Mouse (Mus musculus) erythroblast, embryonic 14.5 days (primary cell): ENCODE measurements around the gene Dnaic1. TPM values are rescaled to one million over a fixed set of nuclear protein-coding genes. Genes with fewer than 3 reads are reported as not detected.

Experiments
- H3K27me3 ChIP-seq: 2 replicates; pipeline ENCODE4 v1.6.1; 2012; ENCODE audit warnings: inconsistent platforms; ENCODE audit not compliant: control insufficient read depth
- H3K36me3 ChIP-seq: 2 replicates; pipeline ENCODE4 v1.6.1; 2012; ENCODE audit warnings: mild to moderate bottlenecking, inconsistent platforms; ENCODE audit not compliant: control insufficient read depth
- H3K4me1 ChIP-seq: 2 replicates; pipeline ENCODE4 v1.6.1; 2012; ENCODE audit warnings: inconsistent platforms; ENCODE audit not compliant: control insufficient read depth
- H3K4me3 ChIP-seq: replicated peaks from 2 replicates; pipeline ENCODE3; 2012; ENCODE audit warnings: moderate library complexity, mild to moderate bottlenecking, inconsistent platforms
- H3K9me3 ChIP-seq: 2 replicates; pipeline ENCODE4 v1.6.1; 2012; ENCODE audit warnings: low read length, inconsistent platforms, mixed read lengths; ENCODE audit not compliant: control insufficient read depth
- GATA1 ChIP-seq: IDR thresholded peaks from 2 replicates; pipeline ENCODE4 v1.6.1; 2012; ENCODE audit warnings: low read length, inconsistent platforms, mixed read lengths
- TAL1 ChIP-seq: IDR thresholded peaks from 3 replicates; pipeline ENCODE4 v1.6.1; 2012; ENCODE audit warnings: low read length, inconsistent platforms, mixed read lengths
- polyA plus RNA-seq: library from polyadenylated mRNA; stranded (reverse); fragments of >175 nt; gene quantifications from 2 replicates; pipeline ENCODE4 v1.2.3, GENCODE M21; 2012

The Dnaic1 gene
- polyA plus RNA-seq, 1 experiment: not detected

- H3K4me1 ChIP-seq: peaks cover 5% of the 10 kb centered on the region
- H3K9me3 ChIP-seq: no peaks in the 10 kb centered on the region
- H3K27me3 ChIP-seq: no peaks in the 10 kb centered on the region
- H3K36me3 ChIP-seq: no peaks in the 10 kb centered on the region
- no peak for TF ChIP-seq GATA1
- TF ChIP-seq TAL1: no peak
- H3K4me3 ChIP-seq: no peak overlapping the region
Observed at GRCm38 (mm10) chr4:41663614-41664013, 94.0 kb downstream of the Dnaic1 start.

- H3K27me3 ChIP-seq: no peaks in the 10 kb centered on the region
- TF ChIP-seq GATA1 (no peak), TAL1 (no peak)
- no peaks in the 10 kb centered on the region for H3K9me3 ChIP-seq
- H3K4me3 ChIP-seq: no peak overlapping the region
- H3K4me1 ChIP-seq: no peaks in the 10 kb centered on the region; the same call in none of the 2 replicates
- H3K36me3 ChIP-seq: no peaks in the 10 kb centered on the region
Observed at GRCm38 (mm10) chr4:41664533-41664932, 95.0 kb downstream of the Dnaic1 start.

- H3K4me3 ChIP-seq: no peak overlapping the region
- no peaks in the 10 kb centered on the region for H3K36me3 ChIP-seq
- H3K27me3 ChIP-seq: no peaks in the 10 kb centered on the region
- H3K4me1 ChIP-seq: no peaks in the 10 kb centered on the region; the same call in none of the 2 replicates
- no peak for TF ChIP-seq GATA1
- no peak for TF ChIP-seq TAL1
- H3K9me3 ChIP-seq: no peaks in the 10 kb centered on the region
Observed at GRCm38 (mm10) chr4:41665009-41665675, 95.6 kb downstream of the Dnaic1 start.

GRCm38 (mm10) chr4:41666646-41667045 is 97.1 kb downstream of the Dnaic1 start:
- Histone ChIP-seq H3K27me3 (no peaks in the 10 kb centered on the region), H3K4me1 (no peaks in the 10 kb centered on the region; the same call in none of the 2 replicates), H3K4me3 (no peak overlapping the region), H3K9me3 (no peaks in the 10 kb centered on the region), H3K36me3 (no peaks in the 10 kb centered on the region)
- no peak for TF ChIP-seq GATA1
- no peak for TF ChIP-seq TAL1

- Histone ChIP-seq H3K27me3 (0 out of 2 replicates have a peak, but pooled peaks cover 2% of the 10 kb centered on the region), H3K9me3 (no peaks in the 10 kb centered on the region)
- TF ChIP-seq TAL1: no peak
- no peak for TF ChIP-seq GATA1
Observed at GRCm38 (mm10) chr4:41670836-41671235, 101.3 kb downstream of the Dnaic1 start.

GRCm38 (mm10) chr4:41671500-41671899 is 101.9 kb downstream of the Dnaic1 start:
- H3K27me3 ChIP-seq: 0 out of 2 replicates have a peak, but pooled peaks cover 2% of the 10 kb centered on the region
- H3K9me3 ChIP-seq: no peaks in the 10 kb centered on the region
- no peak overlapping the region for H3K4me3 ChIP-seq
- no peaks in the 10 kb centered on the region; the same call in 1 of the 2 replicates for H3K4me1 ChIP-seq
- TF ChIP-seq GATA1 (no peak), TAL1 (no peak)
- H3K36me3 ChIP-seq: no peaks in the 10 kb centered on the region

More at GRCm38 (mm10) chr4:41670836-41671235, 101.3 kb downstream of the Dnaic1 start:
- Histone ChIP-seq H3K4me1 (no peaks in the 10 kb centered on the region; the same call in 1 of the 2 replicates), H3K36me3 (no peaks in the 10 kb centered on the region), H3K4me3 (no peak overlapping the region)

- Histone ChIP-seq H3K9me3 (no peaks in the 10 kb centered on the region), H3K27me3 (0 out of 2 replicates have a peak, but pooled peaks cover 2% of the 10 kb centered on the region), H3K4me1 (no peaks in the 10 kb centered on the region), H3K4me3 (no peak overlapping the region), H3K36me3 (no peaks in the 10 kb centered on the region)
- TF ChIP-seq GATA1: no peak
- no peak for TF ChIP-seq TAL1
Observed at GRCm38 (mm10) chr4:41671963-41672480, 102.4 kb downstream of the Dnaic1 start.

GRCm38 (mm10) chr4:41672522-41672963 is 103.0 kb downstream of the Dnaic1 start:
- H3K4me3 ChIP-seq: no peak overlapping the region
- TF ChIP-seq TAL1 (no peak), GATA1 (no peak)
- H3K27me3 ChIP-seq: 0 out of 2 replicates have a peak, but pooled peaks cover 2% of the 10 kb centered on the region
- no peaks in the 10 kb centered on the region for H3K9me3 ChIP-seq
- no peaks in the 10 kb centered on the region for H3K36me3 ChIP-seq
- H3K4me1 ChIP-seq: no peaks in the 10 kb centered on the region

GRCm38 (mm10) chr4:41673186-41673585 is 103.6 kb downstream of the Dnaic1 start:
- Histone ChIP-seq H3K4me3 (no peak overlapping the region), H3K27me3 (0 out of 2 replicates have a peak, but pooled peaks cover 2% of the 10 kb centered on the region)
- TF ChIP-seq GATA1 (no peak), TAL1 (no peak)

More at GRCm38 (mm10) chr4:41673186-41673585, 103.6 kb downstream of the Dnaic1 start:
- H3K9me3 ChIP-seq: no peaks in the 10 kb centered on the region
- H3K36me3 ChIP-seq: no peaks in the 10 kb centered on the region
- no peaks in the 10 kb centered on the region for H3K4me1 ChIP-seq
